Mouse (Mus musculus): ENCODE data around the gene Cct8. TPM values are rescaled to one million over a fixed set of nuclear protein-coding genes. Genes with fewer than 3 reads are reported as not detected.

The Cct8 gene
- 133 TPM for polyA plus RNA-seq (2012; fragmentation: generic; extraction: Trizol)

GRCm38 (mm10) chr16:87495716-87496447 is at the start of gene Cct8:
Gene Cct8 (minus strand): TSS chr16:87495873.
- TF ChIP-seq POLR2AphosphoS2 (IDR thresholded peaks at IDR 0.05; ENCODE audit: insufficient read length, low read depth) (peak; percentile 98), CEBPB (IDR thresholded peaks at IDR 0.05; ENCODE audit: insufficient read depth, poor library complexity, severe bottlenecking) (no peak), MYOD1 (IDR thresholded peaks at IDR 0.05; ENCODE audit: control insufficient read depth in 1 of 3, insufficient read length in 2 of 3, low read depth in 2 of 3) (peak in 1 of 3 experiments; percentile 48), TCF3 (IDR thresholded peaks at IDR 0.05; ENCODE audit: insufficient read length, low read depth) (no peak), E2F4 (IDR thresholded peaks at IDR 0.05; ENCODE audit: insufficient read depth) (no peak), TCF12 (IDR thresholded peaks at IDR 0.05; ENCODE audit: insufficient read depth, poor library complexity, severe bottlenecking) (no peak), MAX (IDR thresholded peaks at IDR 0.05; ENCODE audit: low read depth) (no peak), USF1 (IDR thresholded peaks at IDR 0.05; ENCODE audit: low read depth) (no peak), MYOG (IDR thresholded peaks at IDR 0.05; ENCODE audit: control insufficient read depth in 1 of 3, insufficient read depth in 1 of 3, insufficient read length in 2 of 3, low read depth in 2 of 3) (peak in 1 of 3 experiments; percentile 56), SRF (IDR thresholded peaks at IDR 0.05; ENCODE audit: control insufficient read depth, insufficient read length, low read depth) (peak; percentile 83), POLR2A (IDR thresholded peaks at IDR 0.05; ENCODE audit: insufficient read length, low read depth) (peak; percentile 96), REST (IDR thresholded peaks at IDR 0.05; ENCODE audit: insufficient read depth, insufficient read length) (peak; percentile 35)
- H3K79me2 ChIP-seq (ENCODE audit: control insufficient read depth, insufficient read depth) = peaks cover 40% of the 10 kb centered on the region
- peak within 1 kb of the TSS; percentile 89 for H3K4me2 ChIP-seq (ENCODE audit: low read depth)
- no peaks in the 10 kb centered on the region for H3K27me3 ChIP-seq (ENCODE audit: control insufficient read depth, insufficient read depth, insufficient read length)
- peaks cover 27% of the 10 kb centered on the region for H3K36me3 ChIP-seq (ENCODE audit: control insufficient read depth, insufficient read depth)
- peak within 1 kb of the TSS; percentile 35 for H3ac ChIP-seq (ENCODE audit: control insufficient read depth, insufficient read length)
- peak within 1 kb of the TSS; percentile 95 for H3K4me3 ChIP-seq

GRCm38 (mm10) chr16:87528755-87529154 is 33.1 kb upstream of the Cct8 start:
- H3K4me2 ChIP-seq (ENCODE audit: low read depth) = no peak overlapping the region

GRCm38 (mm10) chr16:87527553-87528249 is 32.0 kb upstream of the Cct8 start:
- Histone ChIP-seq H3K79me2 (ENCODE audit: control insufficient read depth, insufficient read depth) (no peaks in the 10 kb centered on the region), H3K27me3 (ENCODE audit: control insufficient read depth, insufficient read depth, insufficient read length) (no peaks in the 10 kb centered on the region), H3ac (ENCODE audit: control insufficient read depth, insufficient read length) (no peak overlapping the region), H3K36me3 (ENCODE audit: control insufficient read depth, insufficient read depth) (no peaks in the 10 kb centered on the region), H3K4me3 (no peak overlapping the region), H3K4me2 (ENCODE audit: low read depth) (no peak overlapping the region)
- TF ChIP-seq REST (IDR thresholded peaks at IDR 0.05; ENCODE audit: insufficient read depth, insufficient read length) = no peak
- no peak for TF ChIP-seq POLR2AphosphoS2 (IDR thresholded peaks at IDR 0.05; ENCODE audit: insufficient read length, low read depth)
- TF ChIP-seq E2F4 (IDR thresholded peaks at IDR 0.05; ENCODE audit: insufficient read depth) = no peak
- no peak for TF ChIP-seq USF1 (IDR thresholded peaks at IDR 0.05; ENCODE audit: low read depth)
- no peak for TF ChIP-seq MAX (IDR thresholded peaks at IDR 0.05; ENCODE audit: low read depth)
- TF ChIP-seq POLR2A (IDR thresholded peaks at IDR 0.05; ENCODE audit: insufficient read length, low read depth) = no peak
- TF ChIP-seq MYOG (IDR thresholded peaks at IDR 0.05; ENCODE audit: control insufficient read depth in 1 of 3, insufficient read depth in 1 of 3, insufficient read length in 2 of 3, low read depth in 2 of 3) = no peak
- no peak for TF ChIP-seq TCF3 (IDR thresholded peaks at IDR 0.05; ENCODE audit: insufficient read length, low read depth)
- no peak for TF ChIP-seq SRF (IDR thresholded peaks at IDR 0.05; ENCODE audit: control insufficient read depth, insufficient read length, low read depth)

More at GRCm38 (mm10) chr16:87528755-87529154, 33.1 kb upstream of the Cct8 start:
- TF ChIP-seq USF1 (IDR thresholded peaks at IDR 0.05; ENCODE audit: low read depth) (no peak), POLR2A (IDR thresholded peaks at IDR 0.05; ENCODE audit: insufficient read length, low read depth) (no peak), TCF12 (IDR thresholded peaks at IDR 0.05; ENCODE audit: insufficient read depth, poor library complexity, severe bottlenecking) (no peak), POLR2AphosphoS2 (IDR thresholded peaks at IDR 0.05; ENCODE audit: insufficient read length, low read depth) (no peak), MAX (IDR thresholded peaks at IDR 0.05; ENCODE audit: low read depth) (no peak), E2F4 (IDR thresholded peaks at IDR 0.05; ENCODE audit: insufficient read depth) (no peak), TCF3 (IDR thresholded peaks at IDR 0.05; ENCODE audit: insufficient read length, low read depth) (no peak), CEBPB (IDR thresholded peaks at IDR 0.05; ENCODE audit: insufficient read depth, poor library complexity, severe bottlenecking) (no peak), SRF (IDR thresholded peaks at IDR 0.05; ENCODE audit: control insufficient read depth, insufficient read length, low read depth) (no peak), MYOD1 (IDR thresholded peaks at IDR 0.05; ENCODE audit: control insufficient read depth in 1 of 3, insufficient read length in 2 of 3, low read depth in 2 of 3) (no peak), MYOG (IDR thresholded peaks at IDR 0.05; ENCODE audit: control insufficient read depth in 1 of 3, insufficient read depth in 1 of 3, insufficient read length in 2 of 3, low read depth in 2 of 3) (no peak), REST (IDR thresholded peaks at IDR 0.05; ENCODE audit: insufficient read depth, insufficient read length) (no peak)
- Histone ChIP-seq H3K27me3 (ENCODE audit: control insufficient read depth, insufficient read depth, insufficient read length) (no peaks in the 10 kb centered on the region), H3K79me2 (ENCODE audit: control insufficient read depth, insufficient read depth) (no peaks in the 10 kb centered on the region), H3K36me3 (ENCODE audit: control insufficient read depth, insufficient read depth) (no peaks in the 10 kb centered on the region), H3ac (ENCODE audit: control insufficient read depth, insufficient read length) (no peak overlapping the region), H3K4me3 (no peak overlapping the region)

DNA sequence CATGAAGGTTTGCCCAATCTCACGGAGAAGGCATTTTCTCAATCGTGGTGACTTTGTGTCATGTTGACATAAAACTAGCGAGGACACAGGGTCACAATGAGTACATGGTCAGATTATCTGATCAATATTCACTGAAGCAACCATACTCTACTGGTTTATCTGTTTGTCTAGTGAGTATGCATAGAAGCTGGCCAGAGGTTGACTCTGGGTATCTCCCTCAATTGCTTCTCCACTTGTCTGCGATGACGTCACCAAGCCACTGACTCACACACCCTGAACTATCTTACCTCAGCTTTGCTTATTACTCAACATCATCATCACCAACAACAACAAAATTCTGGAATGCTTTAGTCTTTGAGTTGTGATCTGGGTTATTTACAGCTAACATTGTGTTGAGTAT is 28.6 kb upstream of the Cct8 start:
- H3ac ChIP-seq (ENCODE audit: control insufficient read depth, insufficient read length) = no peak overlapping the region
- H3K27me3 ChIP-seq (ENCODE audit: control insufficient read depth, insufficient read depth, insufficient read length) = no peaks in the 10 kb centered on the region
- H3K4me3 ChIP-seq = no peak overlapping the region
- H3K36me3 ChIP-seq (ENCODE audit: control insufficient read depth, insufficient read depth) = no peaks in the 10 kb centered on the region
- no peaks in the 10 kb centered on the region for H3K79me2 ChIP-seq (ENCODE audit: control insufficient read depth, insufficient read depth)
- no peak overlapping the region for H3K4me2 ChIP-seq (ENCODE audit: low read depth)
- TF ChIP-seq CEBPB (IDR thresholded peaks at IDR 0.05; ENCODE audit: insufficient read depth, poor library complexity, severe bottlenecking) = no peak
- TF ChIP-seq MAX (IDR thresholded peaks at IDR 0.05; ENCODE audit: low read depth) = no peak
- TF ChIP-seq POLR2A (IDR thresholded peaks at IDR 0.05; ENCODE audit: insufficient read length, low read depth) = no peak
- TF ChIP-seq E2F4 (IDR thresholded peaks at IDR 0.05; ENCODE audit: insufficient read depth) = no peak
- TF ChIP-seq USF1 (IDR thresholded peaks at IDR 0.05; ENCODE audit: low read depth) = no peak
- no peak for TF ChIP-seq TCF12 (IDR thresholded peaks at IDR 0.05; ENCODE audit: insufficient read depth, poor library complexity, severe bottlenecking)
- no peak for TF ChIP-seq POLR2AphosphoS2 (IDR thresholded peaks at IDR 0.05; ENCODE audit: insufficient read length, low read depth)
- TF ChIP-seq SRF (IDR thresholded peaks at IDR 0.05; ENCODE audit: control insufficient read depth, insufficient read length, low read depth) = no peak
- no peak for TF ChIP-seq MYOD1 (IDR thresholded peaks at IDR 0.05; ENCODE audit: control insufficient read depth in 1 of 3, insufficient read length in 2 of 3, low read depth in 2 of 3)
- TF ChIP-seq MYOG (IDR thresholded peaks at IDR 0.05; ENCODE audit: control insufficient read depth in 1 of 3, insufficient read depth in 1 of 3, insufficient read length in 2 of 3, low read depth in 2 of 3) = no peak
- TF ChIP-seq REST (IDR thresholded peaks at IDR 0.05; ENCODE audit: insufficient read depth, insufficient read length) = no peak
- TF ChIP-seq TCF3 (IDR thresholded peaks at IDR 0.05; ENCODE audit: insufficient read length, low read depth) = no peak
